Mouse (Mus musculus) induced T-regulatory cell, adult 2 months (primary cell): ENCODE measurements around the gene Phactr4.

Source experiments
- DNase-seq: peaks from one replicate; pipeline ENCODE4 v3.0.0-alpha.2; 2012; ENCODE audit warnings: low read depth

Gene Phactr4

DNA sequence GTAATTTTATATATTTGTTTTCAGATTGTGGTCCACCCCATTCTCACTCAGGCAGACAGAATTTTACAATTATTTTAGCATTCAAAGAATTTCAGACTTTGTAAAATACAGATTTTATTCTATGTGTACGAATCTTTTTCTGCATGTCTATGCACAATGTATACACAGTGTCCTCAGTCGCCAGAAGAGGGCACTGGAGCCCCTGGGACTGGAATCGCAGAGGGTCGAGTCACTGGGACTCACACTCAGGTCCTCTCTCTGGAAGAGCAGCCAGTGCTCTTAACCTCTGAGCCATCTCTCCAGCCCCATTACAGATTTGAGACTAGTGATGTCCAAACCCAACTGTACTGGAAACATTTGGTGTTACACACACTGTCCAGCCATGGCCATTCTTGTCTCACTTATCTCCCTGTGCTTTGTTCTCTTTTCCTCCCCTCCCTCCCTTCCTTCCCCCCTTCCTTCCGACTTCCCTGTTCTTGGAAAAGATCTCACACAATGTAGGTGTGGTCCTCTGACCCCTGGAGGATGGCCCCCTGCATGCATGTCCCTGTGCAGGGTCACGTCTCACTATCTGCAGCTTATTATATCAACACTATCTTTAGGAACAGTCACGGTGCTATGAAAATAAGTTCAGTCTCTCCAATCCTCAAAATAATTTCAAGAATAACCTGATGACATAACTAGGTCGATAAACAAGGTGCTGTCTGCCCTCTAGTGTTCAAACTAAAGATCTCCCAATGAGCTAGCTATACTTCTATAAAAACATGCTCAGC is 10.8 kb downstream of the Phactr4 start:
- DNase-seq, result peak; percentile 70

DNA sequence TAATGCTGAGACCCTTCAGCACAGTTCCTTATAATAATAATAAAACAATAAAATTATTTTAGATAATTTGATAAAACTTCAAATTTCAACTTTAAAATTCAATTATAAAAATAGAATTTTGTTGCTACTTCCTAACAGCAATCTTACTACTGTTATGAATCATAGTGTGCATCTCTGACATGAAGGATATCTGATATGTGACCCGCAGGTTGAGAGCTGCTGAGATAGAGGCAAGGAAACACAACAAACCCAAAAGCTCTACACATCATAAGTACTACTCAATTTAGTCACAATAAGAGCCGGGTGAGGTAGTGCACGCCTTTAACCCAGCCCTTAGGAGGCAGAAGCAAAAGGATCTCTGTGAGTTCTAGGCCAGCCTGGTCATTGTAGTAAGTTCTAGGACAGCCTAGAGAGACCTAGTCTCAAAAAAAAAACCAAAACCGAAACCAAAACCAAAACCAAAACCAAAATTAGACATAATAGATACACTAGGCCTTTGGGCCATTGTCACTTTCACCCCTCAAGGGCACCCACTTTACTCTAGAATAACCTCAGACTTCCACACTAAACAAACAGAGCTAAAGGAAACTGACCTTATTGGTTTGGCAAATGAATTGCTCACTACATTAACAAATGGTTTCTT is 12.6 kb downstream of the Phactr4 start:
- peak; percentile 81 for DNase-seq

DNA sequence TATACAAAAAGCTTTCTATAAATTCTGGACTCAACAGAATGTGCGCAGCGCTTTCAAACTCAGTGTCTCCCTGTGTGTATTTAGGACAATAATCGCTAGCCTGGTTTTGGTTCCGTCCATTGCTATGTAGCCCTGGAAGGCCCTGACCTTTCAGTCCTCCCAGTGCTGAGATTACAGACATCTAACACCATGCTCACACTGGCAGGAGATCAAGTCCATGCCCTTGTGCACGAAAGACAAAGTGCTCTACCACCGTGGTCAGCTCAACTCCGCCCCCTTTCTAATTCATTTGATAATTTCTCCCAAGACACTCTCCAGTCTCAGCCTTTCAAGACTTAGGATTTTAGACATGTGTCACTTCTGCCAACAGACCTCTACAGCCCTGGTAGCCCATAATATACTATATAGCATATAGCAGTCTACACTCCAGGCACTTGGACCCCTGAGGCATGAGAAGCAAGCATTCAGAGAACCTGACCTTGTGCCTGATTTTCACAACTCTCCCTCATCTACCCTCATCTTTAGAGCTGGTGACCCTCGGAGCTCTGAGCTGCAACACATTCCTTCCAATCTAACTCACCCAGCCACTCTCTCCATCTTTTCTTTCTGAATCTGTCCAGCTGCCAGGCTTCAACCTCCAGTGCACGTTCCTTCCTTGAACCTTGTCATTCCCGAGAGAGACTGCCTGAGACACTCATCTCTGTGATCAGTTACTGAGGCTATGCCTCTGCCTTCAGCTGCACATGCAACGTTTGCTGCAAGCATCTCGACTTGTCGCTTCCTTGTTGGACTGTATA is 15.7 kb downstream of the Phactr4 start:
- DNase-seq, result no peak

DNA sequence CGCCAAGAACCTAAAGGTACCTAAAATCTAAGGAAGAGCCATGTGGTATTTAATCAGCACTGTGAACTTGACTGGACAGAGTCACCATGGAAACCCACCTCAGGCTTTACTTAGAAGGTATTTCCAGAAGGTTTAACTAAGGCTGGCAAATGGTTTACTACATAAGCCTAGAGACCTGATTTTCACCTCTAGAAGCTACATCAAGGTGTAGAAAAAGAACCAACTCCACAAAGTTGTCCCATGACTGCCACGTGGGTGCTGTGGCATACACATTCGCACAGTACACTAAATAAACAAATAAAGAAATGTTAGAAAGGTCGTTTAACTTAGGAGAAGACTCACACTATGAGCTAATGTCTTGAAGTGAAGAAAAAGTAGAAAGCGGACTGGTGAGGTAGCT is 17.7 kb downstream of the Phactr4 start:
- no peak for DNase-seq

DNA sequence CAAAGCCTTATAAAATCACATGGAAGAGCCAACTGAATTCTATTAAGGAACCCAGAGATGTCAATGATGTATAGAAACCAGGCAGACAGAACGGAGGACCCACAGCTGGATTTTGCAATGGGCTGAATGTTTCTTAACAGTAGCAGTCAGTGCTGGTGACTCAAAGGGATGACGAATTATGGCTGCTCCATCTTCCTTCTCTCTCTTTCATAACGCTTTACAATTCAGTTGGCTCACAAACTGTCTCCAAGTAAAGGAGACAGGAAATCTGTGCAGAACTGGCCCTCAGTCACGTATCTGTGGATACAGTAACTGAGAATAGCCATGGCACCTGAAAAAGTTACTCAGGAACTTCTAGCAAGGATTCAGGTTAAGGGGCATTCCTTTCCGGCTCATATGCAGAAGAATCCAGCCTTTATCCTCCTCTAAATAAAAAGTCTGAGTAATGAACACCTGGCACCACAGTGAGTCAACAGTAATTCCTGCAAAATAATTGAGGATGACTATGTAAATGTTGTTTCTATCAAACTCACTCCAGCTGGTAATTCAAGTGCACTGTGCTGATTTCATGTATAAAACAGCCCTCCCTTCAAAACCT is 19.1 kb downstream of the Phactr4 start:
- no peak for DNase-seq

DNA sequence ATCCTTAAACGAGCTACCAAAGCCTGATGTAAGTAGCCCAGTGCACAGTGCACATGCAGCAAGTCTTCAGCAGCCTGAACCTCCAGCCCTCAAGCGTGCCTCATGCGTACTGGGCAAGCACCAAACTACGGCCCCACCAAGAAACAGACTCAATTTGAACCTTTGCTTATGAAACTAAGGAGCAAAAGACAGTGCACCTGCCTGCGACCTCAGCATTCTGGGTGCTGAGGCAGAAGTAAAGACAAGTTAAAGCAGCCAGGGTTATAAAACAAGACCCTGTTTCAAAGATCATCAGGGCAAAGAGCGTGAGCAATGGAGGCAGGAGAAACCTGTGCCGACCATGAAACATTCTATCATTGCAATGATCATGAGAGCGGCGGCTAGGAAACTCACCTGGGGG is 21.3 kb downstream of the Phactr4 start:
- no peak for DNase-seq

DNA sequence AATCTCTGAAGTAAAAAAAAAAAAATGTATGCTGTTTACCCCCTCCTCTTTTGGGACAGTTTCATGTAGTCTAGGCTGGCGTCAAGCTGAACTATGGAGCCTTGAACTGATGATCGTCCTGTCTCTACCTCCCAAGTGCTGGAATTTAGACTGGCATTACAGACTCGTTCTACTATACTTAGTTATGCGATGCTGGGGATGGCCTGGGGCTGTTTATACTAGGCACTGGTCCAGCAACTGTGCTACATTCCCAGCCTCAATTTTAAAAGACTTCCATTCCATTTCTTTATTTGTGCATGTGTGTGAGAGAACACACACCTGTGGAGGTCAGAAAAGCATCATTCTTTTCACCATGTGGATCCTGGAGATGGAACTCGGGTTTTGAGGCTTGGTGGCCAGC is 23.4 kb downstream of the Phactr4 start:
- no peak for DNase-seq

DNA sequence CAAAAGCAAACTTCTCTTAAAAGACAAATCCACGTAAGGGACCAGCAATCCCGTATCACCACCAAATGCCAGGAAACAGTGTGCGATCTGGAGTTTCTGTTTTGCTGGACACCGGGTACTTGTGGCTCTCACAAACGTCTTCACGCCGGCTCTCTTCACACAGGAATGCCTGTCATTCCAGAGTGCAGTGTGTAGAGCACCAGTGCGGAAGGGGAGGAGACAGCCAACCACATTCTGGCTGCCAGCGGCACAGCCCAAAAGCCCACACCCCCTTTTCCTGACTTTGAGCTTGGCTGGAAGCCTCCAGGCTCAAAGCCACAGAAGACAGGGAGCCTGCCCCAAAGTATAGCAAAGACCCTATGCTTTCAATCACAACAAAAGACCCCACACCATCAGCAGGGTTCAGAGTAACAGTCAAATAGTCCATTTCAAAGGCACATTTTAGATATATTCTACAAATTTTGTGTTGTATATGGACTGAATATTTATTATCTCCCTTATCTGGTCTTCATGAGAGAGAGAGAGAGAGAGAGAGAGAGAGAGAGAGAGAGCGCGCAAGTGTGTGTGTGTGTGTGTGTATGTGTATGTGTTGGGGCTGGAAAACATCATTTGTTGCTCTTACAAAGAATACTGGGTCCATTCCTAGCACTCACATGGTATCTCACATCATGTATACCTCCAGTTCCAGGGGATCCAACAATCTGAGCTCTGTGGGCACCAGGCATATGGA is 24.1 kb downstream of the Phactr4 start:
- no peak for DNase-seq

DNA sequence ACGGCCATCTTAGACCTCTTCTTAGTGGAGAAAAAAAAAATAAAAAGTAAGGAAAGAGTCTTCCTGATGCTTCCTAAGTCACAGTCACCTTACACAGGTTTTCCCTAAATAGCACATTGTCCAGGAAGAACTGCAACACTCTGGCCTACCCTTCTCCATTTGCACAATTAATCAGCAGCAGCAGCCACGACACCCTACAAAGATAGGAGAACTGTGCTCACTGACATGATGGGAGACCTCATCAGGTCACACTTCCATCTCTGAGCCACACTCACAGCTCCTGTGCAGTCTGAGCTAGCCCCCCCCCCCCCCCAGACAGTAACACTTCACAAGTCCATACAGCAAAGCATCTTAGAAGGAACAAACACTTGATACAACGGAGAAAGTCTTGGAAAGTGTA is 25.2 kb downstream of the Phactr4 start:
- DNase-seq, result no peak

DNA sequence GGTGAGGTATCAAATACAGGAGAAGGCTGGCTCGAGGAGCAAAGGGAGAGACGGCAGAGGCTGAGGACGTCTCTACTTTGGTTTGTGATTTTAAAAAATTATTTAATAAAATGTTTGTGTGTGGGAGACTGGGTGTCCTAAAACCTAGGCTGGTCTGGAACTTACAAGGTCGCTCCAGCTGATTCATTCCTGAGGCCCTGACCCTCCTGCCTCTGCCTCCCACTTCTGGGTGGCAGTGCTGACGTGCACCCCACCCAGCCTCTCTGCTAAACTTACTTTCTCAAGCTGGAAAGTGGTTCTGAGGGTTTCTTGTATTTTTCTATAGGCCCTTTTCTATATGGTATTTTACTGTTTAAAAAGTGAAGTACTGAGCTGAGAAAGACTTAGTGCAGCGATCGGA is 26.0 kb downstream of the Phactr4 start:
- DNase-seq, result no peak

DNA sequence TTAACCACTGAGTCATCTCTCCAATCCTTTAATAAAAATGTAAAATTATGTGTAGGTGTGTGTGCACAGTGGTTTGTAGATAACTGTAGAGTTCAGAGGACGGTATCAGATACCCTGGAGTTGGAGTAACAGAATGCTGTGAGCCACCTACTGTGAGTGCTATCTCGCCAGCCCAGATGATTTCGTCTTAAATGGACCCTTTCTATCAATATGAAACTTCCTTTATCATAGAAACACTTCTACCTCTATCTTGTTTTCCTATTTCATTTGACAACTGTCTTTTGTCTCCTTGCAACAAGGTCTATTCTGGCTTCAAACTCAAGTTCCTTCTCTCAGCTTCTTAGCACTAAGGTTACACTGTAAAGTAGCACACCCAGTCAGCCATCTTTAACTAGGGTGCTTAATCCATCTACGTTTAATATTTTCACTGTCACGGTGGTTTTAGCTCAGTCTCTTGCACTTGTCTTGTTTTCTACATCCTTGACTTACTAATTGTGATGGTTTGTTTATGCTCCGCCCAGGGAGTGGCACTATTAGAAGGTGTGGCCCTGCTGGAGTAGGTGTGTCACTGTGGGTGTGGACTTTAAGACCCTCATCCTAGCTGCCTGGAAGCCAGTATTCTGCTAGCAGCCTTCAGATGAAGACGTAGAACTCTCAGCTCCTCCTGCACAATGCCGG is 31.1 kb downstream of the Phactr4 start:
- DNase-seq, result no peak

DNA sequence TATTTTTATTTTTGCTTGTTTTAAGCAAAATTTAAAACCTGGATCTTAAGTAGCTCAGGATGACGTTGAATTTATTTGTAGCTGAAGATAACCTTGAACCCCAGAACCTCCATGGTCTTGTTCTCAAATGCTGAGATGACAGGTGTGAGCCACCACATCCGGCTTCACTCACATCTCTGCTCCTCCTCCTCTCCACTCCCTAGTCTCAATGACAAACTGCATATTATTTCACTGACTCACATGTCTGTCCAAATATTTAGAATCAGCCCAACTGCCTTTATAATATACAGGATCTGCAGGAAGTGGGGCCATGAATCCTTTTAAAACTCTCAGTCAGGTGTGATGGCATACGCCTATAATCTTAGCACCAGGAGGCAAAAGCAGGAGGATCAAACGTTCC is 33.0 kb downstream of the Phactr4 start:
- DNase-seq, result peak; percentile 57

DNA sequence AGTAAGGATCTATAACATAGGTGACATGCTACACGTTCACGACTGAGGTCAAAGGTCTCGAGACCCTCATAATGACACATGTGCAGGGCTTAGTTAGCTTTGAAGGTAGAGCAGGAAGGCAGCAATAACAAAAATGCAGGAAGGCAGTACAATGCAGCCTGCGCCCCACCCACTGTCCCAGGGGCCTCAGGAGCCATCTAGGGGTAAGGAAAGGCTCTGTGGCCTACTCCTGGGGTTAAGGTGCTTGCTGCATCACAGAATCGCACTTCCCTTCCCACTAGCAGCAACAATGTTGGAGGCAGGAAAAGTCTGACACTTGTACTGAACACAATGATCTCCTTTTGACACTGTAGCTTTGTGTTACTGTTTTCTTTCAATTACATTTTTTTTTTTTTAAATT is 34.7 kb downstream of the Phactr4 start:
- DNase-seq, result no peak

DNA sequence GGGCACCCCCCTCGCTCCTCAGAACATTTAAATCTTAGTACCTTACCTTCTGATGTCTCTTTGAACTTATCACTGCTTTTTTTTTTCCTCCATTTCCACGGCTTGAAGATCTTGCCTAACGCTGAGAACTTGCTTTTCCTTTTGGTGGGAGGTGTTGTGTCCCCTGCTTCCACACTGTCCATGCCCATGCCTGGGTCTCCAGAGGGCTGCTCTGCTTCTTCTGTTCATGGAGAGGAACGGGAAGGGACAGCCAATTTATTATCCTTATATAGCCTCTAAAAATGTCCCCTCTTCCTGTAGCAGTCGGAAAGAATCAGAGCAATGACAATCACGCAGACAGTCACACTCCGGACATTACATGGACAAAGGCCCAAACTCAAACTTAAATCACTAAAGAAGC is 35.4 kb downstream of the Phactr4 start:
- no peak for DNase-seq

DNA sequence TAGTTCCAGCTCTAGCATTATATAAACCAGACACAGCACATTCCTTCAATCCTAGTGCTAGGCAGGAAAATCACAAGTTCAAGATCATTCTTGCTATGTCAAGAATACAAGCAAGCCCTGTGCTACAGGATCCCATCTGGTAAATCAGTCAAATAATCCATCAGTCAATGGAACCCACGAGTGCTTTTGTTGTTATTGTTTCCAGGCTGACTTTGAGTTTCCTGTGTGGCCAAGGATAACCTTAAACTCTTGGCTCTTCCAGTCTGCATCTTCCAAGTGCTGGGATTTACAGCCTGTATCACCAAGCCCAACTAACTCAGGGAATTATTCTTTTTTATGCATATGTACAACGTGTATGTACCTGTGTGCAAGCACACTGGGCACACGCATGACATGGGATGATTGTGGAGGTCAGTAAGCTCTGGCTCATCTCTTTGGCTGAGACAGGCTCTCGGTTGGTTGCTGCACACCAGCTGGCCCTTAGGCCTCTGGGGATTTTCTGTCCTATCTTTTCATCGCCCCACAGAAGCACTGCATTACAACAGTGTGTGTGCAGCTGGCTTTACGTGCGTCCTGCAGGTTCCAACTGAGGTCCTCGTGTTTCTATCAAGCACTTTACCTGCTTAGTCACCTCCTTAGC is 36.4 kb downstream of the Phactr4 start:
- DNase-seq, result no peak

DNA sequence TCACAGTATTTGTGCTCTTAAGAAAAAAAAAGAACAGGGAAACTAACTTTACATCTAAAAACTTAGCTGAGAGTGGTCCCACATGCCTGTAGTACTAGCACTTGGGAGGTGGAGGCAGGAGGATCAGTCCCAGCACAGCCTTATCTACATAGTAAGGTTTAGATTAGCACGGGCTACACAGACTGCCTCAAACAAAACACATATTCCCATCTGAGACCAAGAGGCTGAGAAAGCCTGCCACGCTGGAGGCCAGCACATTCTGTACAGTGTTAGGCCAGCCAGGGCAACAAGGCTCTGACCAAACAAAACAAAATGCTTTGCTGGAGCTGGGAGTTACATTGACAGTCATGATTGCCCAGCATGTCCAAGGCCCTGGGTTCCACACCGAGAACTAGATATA is 38.8 kb downstream of the Phactr4 start:
- no peak for DNase-seq

DNA sequence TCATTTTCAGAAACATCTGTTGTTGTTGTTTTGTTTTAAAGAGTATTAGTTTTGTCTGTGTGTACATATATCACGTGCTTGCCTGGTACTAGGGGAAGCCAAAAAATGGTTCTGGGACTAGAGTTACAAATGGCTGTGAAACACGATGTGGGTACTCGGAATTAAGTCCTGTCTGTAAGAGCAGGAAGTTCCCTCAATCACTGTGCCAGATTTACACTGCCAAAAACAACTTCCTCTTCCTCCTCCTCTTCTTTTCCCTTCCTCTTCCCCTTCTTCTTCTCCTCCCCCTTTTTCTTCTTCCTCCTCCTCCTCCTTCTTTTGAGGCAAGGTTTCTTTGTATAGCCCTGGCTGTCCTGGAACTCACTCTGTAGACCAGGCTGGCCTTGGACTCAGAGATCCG is 40.0 kb downstream of the Phactr4 start:
- DNase-seq, result no peak

DNA sequence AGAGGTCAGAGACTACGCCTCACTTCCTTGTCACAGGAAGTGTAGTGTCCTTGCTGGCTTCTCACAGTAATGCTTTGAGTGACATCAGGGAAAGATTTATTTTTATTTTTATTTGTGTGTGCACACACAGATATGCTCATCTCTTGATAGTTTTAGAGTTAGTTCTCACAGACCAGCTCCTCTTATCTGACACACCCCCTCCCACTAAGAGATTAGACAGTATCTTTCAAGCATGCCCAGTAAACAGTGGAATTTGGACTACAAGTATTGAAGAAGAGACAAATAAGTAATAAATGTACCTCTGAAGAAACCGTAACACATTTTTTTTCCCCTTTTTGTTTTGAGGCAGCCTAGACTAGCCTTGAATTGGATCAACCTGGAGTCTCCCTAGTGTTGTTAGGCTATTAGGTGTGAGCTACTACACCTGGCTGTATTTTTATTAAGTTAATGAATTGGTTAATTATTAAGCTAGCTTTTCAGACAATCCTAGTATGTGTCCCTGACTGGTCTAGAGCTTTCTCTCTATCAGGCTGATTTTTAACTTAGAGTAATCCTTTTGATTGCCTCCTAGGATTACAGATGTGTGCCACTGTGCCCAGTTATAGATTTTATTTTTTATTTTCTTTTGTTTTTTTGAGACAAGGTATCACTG is 41.2 kb downstream of the Phactr4 start:
- DNase-seq, result no peak

DNA sequence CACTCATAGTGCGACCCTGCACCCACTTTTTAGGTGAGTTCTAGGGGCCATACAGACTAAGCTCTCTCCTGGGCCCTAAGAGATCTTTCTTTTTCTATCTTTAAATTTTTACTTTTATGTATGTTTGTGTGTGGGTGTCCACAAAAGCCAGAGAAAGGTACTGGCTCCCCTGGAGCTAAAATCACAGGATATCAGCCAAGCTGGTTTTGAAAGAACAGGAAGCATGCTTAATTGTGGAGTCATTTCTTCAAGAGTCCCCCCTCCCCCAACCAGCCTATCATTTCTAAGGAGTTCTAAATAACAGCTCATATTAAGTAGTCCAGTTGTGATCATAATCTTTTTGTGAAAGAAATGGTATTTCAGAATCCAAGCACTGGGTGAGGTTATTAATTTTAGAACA is 48.5 kb downstream of the Phactr4 start:
- no peak for DNase-seq

DNA sequence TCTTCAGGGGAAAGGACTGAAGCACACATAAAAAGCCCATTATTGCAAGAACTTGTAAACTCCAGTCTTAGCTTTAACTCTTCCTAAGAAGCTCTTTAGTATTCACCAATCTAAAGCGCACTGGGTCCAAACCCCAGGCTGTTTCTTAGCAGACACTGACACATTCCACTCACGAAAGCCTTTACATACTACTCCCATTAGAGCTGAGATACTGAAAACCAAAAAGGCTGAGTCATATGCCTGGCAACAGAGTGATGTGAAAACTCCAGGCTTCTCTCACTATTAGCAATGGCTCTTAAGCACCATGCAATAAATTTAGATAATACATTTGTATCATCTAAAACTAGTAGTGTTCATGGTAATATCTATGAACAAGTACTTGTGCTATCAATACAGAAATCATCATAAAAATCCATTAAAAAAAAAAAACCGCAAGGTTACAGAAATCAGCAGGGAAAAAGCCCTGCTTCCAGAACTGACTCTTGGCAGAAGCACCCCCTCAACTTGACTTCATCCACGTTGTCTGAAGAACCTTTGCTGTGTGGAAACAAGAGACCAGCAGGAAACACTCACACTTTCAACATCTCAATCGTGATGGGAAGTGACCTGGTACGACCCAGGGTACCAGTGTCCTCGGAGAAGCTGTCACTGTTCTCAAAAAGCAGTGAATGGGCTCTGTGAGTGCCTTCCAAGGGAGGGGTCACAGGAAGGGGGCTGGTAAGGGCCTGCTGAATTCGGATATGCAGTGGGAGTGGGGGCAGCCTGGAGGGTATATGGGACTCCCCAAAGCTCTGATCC is 52.1 kb downstream of the Phactr4 start:
- no peak for DNase-seq
